Mouse (Mus musculus) embryonic facial prominence, embryonic 12.5 days (tissue): Measurements from ENCODE around the gene Pik3cb. TPM values are rescaled to one million over a fixed set of nuclear protein-coding genes. Genes with fewer than 3 reads are reported as not detected.

Source experiments
- ATAC-seq: fragments of 200-750 bp; cut with Nextera tagmentation; 2 replicates; pipeline ENCODE4 v1.8.0; 2017; ENCODE audit not compliant: insufficient number of reproducible peaks, insufficient read depth, low FRiP score, low TSS enrichment
- H3K27ac ChIP-seq: fragments of 300-500 bp; sonication (generic); 2 replicates; pipeline ENCODE4 v1.5.1; 2016; ENCODE audit warnings: mild to moderate bottlenecking
- H3K27me3 ChIP-seq: fragments of 300-500 bp; sonication (generic); 2 replicates; pipeline ENCODE4 v1.6.1; 2016; ENCODE audit warnings: mild to moderate bottlenecking, moderate library complexity
- H3K36me3 ChIP-seq: fragments of 300-500 bp; sonication (generic); 2 replicates; pipeline ENCODE4 v1.6.1; 2016; ENCODE audit warnings: mild to moderate bottlenecking
- H3K4me1 ChIP-seq: fragments of 300-500 bp; sonication (generic); 2 replicates; pipeline ENCODE4 v1.6.1; 2016
- H3K4me2 ChIP-seq: fragments of 300-500 bp; sonication (generic); replicated peaks from 2 replicates; pipeline ENCODE4 v1.6.1; 2016; ENCODE audit warnings: mild to moderate bottlenecking, moderate library complexity
- H3K4me3 ChIP-seq: fragments of 300-500 bp; sonication (generic); 2 replicates; pipeline ENCODE4 v1.5.1; 2016; ENCODE audit warnings: mild to moderate bottlenecking
- H3K9ac ChIP-seq: fragments of 300-500 bp; sonication (generic); 2 replicates; pipeline ENCODE4 v1.6.1; 2016; ENCODE audit warnings: mild to moderate bottlenecking, moderate library complexity
- H3K9me3 ChIP-seq: fragments of 300-500 bp; sonication (generic); 2 replicates; pipeline ENCODE4 v1.6.1; 2016; ENCODE audit warnings: mild to moderate bottlenecking, moderate library complexity
- WGBS: fragments of 180-500 bp; shearing (Covaris S2); methylation state at CpG from one replicate; pipeline ENCODE4 v1.1.7; 2016; 5-methylcytosine and 5-hydroxymethylcytosine counted together
- polyA plus RNA-seq: library from polyadenylated mRNA; unstranded; fragments of >200 nt; fragmentation: Nextera tagmentation; extraction: Ambion mirVana; gene quantifications from 2 replicates; pipeline ENCODE4 v1.2.1, GENCODE M21; 2016

The Pik3cb gene
- polyA plus RNA-seq, 1 experiment from 2014 or later = 2.5 TPM

DNA sequence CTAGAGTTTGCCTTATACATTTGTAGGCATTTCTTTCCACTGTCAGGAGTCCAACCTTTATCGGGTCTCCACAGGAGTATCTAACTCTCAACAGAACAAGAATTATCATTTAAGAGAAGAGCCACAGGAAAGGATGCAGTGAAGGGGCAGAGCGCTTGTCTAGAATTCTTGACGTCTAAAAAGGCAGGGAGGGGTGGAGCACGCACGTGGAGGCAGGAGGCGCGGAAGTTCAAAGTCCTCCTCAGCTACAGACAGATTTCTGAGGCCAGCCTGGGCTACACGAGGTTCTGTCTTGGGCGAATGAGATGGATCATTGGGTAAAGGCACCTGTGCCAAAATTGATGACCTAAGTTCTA lies 23.7 kb upstream of the Pik3cb start:
- H3K27ac ChIP-seq = no peak overlapping the region
- H3K4me1 ChIP-seq = 0 out of 2 replicates have a peak, but pooled peaks cover 9% of the 10 kb centered on the region
- no peak overlapping the region for H3K4me2 ChIP-seq
- no peaks in the 10 kb centered on the region for H3K36me3 ChIP-seq
- no peak overlapping the region for H3K9ac ChIP-seq
- ATAC-seq = no peak
- H3K4me3 ChIP-seq = no peak overlapping the region
- WGBS = 57% methylated on average over 9 of the region's 9 CpGs
- no peaks in the 10 kb centered on the region for H3K9me3 ChIP-seq
- no peaks in the 10 kb centered on the region for H3K27me3 ChIP-seq

DNA sequence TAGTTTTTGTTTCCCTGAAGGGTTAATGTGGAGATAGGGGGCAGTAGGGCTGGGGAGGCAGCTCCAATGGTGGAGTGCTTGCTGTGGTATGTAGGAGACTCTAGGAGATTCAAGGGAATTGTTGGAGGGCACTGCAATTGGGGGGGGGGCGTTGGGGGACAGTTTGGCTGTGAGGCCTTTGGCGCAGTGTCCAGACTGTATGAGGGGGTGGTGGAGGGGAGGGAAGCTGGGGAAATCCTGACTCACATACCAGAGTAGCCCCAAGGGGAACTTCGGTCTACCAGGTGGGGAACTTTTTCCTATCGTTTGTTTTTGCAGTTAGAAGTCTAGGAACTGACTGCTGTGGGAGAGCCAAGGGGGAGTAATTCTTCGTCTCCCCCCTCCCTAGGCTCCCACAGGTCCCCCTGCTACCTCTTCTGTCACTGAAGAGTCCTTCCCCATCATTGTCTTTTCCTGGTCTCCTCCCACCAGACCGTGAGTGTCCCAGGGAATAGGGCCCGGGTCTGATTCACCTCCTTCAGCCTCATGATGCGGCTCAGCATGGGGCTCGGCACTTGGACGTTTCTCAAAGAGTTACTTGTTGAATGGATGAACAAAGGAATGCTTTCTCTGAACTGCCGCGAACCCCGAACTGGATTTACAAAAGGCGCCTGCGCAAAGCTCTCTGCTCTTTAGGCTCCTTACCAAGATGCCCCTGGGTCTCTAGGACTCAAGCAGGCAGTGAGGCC lies 23.2 kb upstream of the Pik3cb start:
- 6% methylated on average over 15 of the region's 15 CpGs for WGBS
- Histone ChIP-seq H3K4me2 (peak overlapping the region; percentile 29), H3K36me3 (no peaks in the 10 kb centered on the region), H3K27me3 (no peaks in the 10 kb centered on the region), H3K4me1 (0 out of 2 replicates have a peak, but pooled peaks cover 9% of the 10 kb centered on the region), H3K9me3 (no peaks in the 10 kb centered on the region), H3K27ac (peak overlapping the region; percentile 54), H3K9ac (no peak overlapping the region), H3K4me3 (no peak overlapping the region)
- no peak for ATAC-seq

DNA sequence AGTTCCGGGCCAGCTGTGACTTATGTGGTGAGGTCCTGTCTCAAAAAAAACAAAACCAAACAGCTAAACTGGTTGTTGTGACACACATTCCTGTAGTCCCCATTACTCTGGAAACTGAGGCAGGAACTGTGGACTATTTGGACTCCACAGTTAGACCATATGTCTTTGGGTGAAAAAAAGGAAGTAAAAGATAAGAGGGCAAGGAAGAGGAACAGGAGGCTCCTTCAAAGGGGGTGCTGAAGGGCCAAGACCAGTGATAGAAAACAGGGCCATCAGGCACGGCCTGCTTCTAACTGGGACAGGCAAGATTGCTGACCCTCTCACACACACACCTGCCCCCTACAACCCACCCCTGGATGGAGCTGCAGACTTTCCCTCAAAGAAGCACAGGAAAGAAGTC lies 22.4 kb upstream of the Pik3cb start:
- WGBS = 84% methylated on average over 2 of the region's 2 CpGs
- Histone ChIP-seq H3K4me2 (no peak overlapping the region), H3K4me1 (0 out of 2 replicates have a peak, but pooled peaks cover 9% of the 10 kb centered on the region), H3K36me3 (no peaks in the 10 kb centered on the region), H3K9ac (no peak overlapping the region), H3K27ac (no peak overlapping the region), H3K4me3 (no peak overlapping the region), H3K27me3 (no peaks in the 10 kb centered on the region), H3K9me3 (no peaks in the 10 kb centered on the region)
- no peak for ATAC-seq

DNA sequence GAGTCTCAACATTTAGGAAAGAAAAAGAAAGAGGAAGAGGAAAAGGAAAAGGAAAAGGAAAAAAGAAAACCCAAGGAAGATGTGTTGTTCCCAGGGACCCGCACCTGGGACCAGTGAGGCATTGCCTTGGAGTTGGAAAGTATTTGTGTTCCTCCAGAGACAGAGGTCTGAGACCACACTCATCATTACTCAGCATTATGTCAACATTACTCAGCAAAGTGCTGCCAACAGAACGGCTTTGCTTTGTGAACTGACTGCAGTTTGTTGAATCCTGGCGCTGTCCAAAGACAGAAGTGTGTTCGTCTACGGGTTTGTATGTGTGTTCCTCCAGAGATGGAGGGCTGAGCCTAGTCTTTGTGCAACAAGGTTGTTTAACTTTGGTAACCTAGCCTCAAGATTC lies 20.4 kb upstream of the Pik3cb start:
- WGBS = 91% methylated on average over 5 of the region's 5 CpGs

DNA sequence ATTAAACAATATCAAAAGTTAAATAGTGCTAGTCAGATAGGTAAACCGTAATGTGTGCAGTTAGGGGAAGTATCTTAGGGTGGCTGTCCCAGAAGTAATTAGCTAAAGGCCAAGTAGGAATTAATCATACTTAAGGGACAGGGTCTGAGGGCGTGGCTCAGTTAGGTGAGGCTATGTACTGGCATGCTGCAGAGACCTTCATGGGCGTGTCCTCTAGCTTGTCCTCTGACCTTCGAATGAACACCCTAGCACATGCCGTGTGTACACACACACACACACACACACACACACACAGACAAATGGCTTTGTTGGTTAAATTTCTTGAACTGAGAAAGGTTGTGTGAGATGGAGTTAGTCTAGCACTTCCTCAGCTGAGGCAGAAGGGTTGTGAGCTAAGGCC lies 19.5 kb upstream of the Pik3cb start:
- 0 out of 2 replicates have a peak, but pooled peaks cover 7% of the 10 kb centered on the region for H3K4me1 ChIP-seq
- no peak for ATAC-seq
- WGBS = 84% methylated on average over 5 of the region's 5 CpGs

More for the DNA sequence above, 20.4 kb upstream of the Pik3cb start:
- no peak overlapping the region for H3K4me2 ChIP-seq
- no peaks in the 10 kb centered on the region for H3K9me3 ChIP-seq
- 0 out of 2 replicates have a peak, but pooled peaks cover 9% of the 10 kb centered on the region for H3K4me1 ChIP-seq
- H3K4me3 ChIP-seq = no peak overlapping the region
- no peak for ATAC-seq
- H3K27me3 ChIP-seq = no peaks in the 10 kb centered on the region
- H3K9ac ChIP-seq = no peak overlapping the region
- H3K36me3 ChIP-seq = no peaks in the 10 kb centered on the region
- no peak overlapping the region for H3K27ac ChIP-seq

DNA sequence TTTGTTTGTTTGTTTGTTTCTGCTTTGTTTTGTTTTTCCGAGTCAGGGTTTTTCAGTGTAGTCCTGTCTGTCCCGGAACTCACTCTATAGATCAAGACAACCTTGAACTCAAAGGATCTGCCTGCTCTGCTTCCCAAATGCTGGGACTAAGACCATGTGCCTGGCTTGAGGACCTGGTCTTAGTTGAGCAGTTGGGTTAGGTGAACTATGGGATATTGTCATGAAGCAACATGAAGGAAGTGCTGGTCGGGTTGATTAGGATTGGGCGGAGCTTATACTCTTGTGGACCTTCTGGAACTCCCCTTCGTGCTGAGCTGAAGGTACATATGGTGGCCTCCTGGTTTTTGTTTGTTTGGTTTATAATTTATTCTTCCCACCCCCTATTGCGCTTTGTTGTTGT lies 18.3 kb upstream of the Pik3cb start:
- no peak overlapping the region for H3K27ac ChIP-seq
- no peaks in the 10 kb centered on the region for H3K36me3 ChIP-seq
- no peaks in the 10 kb centered on the region for H3K27me3 ChIP-seq
- H3K4me3 ChIP-seq = no peak overlapping the region
- WGBS = 86% methylated on average over 6 of the region's 6 CpGs
- 0 out of 2 replicates have a peak, but pooled peaks cover 4% of the 10 kb centered on the region for H3K4me1 ChIP-seq
- ATAC-seq = no peak
- no peaks in the 10 kb centered on the region for H3K9me3 ChIP-seq
- no peak overlapping the region for H3K4me2 ChIP-seq
- no peak overlapping the region for H3K9ac ChIP-seq

More for the DNA sequence above, 19.5 kb upstream of the Pik3cb start:
- no peak overlapping the region for H3K27ac ChIP-seq
- no peaks in the 10 kb centered on the region for H3K27me3 ChIP-seq
- no peak overlapping the region for H3K9ac ChIP-seq
- H3K36me3 ChIP-seq = no peaks in the 10 kb centered on the region
- no peak overlapping the region for H3K4me2 ChIP-seq
- no peaks in the 10 kb centered on the region for H3K9me3 ChIP-seq
- no peak overlapping the region for H3K4me3 ChIP-seq

DNA sequence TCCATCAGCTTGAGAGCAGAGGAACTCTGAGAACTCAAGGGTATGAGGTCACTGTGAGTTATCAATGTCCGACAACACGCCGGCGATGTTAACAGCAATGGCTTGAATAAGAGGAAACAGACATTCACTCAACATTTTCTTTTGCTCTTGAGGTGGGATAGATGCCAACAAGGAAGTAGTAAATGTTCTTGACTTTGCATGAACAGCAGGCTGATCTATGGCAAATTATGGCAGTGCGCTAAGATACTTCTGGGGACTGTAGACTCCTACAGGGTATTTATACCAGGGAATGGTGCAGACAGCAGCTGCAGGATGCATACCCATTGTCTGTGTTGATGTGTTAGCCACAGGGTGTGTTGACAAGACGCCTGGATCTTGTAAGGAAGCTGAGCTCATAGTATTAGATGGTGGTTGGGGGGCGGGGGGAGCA lies 17.8 kb upstream of the Pik3cb start:
- ATAC-seq = no peak
- 80% methylated on average over 7 of the region's 7 CpGs for WGBS
- no peaks in the 10 kb centered on the region for H3K36me3 ChIP-seq
- H3K4me2 ChIP-seq = no peak overlapping the region
- H3K4me1 ChIP-seq = no peaks in the 10 kb centered on the region
- no peak overlapping the region for H3K9ac ChIP-seq
- H3K4me3 ChIP-seq = no peak overlapping the region
- no peaks in the 10 kb centered on the region for H3K9me3 ChIP-seq
- no peaks in the 10 kb centered on the region for H3K27me3 ChIP-seq
- no peak overlapping the region for H3K27ac ChIP-seq

DNA sequence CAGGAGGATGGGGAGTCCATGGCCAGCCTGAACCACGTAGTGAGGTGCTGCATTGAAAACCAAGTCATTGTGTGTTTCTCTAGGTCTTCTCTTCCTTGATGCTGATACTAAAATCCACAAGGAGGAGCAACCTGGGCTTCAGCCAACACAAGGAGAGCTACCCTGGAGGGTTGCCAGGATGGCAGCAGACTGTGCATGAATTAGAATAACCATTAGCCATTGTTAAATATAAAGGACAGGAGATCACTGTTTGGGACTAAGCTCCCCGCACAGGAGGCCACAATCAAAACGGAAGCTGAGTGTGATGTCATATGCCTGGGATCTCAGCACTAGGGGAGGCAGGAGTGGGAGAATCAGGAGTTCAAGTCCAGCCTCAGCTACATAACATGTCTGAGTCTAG lies 13.2 kb upstream of the Pik3cb start:
- Histone ChIP-seq H3K9ac (no peak overlapping the region), H3K27ac (no peak overlapping the region), H3K36me3 (no peaks in the 10 kb centered on the region), H3K4me3 (no peak overlapping the region), H3K9me3 (no peaks in the 10 kb centered on the region), H3K27me3 (no peaks in the 10 kb centered on the region), H3K4me2 (no peak overlapping the region), H3K4me1 (no peaks in the 10 kb centered on the region)
- no peak for ATAC-seq
- WGBS = 42% methylated on average over 3 of the region's 3 CpGs

DNA sequence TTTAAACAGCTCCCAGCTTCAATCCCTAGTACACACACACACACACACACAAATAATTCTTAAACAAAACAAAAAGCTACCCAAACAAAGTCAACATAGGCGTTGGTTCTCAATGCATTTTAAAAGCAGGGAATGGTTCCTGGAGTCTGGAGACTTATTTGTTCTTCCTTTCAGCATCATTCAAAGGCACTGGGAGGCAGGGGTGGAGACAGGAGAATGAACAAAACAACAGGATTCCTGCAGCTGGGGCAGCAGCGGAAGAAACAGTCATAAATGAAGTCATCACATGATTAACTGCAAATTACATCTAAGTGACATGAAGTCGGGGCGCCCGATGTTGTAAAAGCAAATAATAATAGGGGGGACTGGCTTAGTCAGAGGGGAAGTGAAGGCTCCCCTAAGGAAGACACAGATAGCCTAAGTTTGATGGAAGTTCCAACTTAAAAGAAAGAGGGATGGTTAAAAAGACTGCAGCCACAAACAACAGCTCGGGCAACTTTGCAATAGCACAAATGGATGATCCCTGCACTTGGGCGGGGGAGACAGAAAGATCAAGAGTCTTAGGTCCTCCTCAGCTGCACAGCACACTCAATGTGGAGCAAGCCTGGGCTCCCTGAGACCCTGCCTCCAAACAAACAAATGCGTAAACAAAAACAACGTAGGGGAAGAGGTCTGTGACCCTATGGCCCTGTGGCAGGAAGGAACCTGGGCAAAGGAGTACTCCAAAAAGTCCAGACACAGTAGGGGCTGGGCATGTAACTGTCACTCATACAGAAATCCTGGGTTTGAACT lies 12.5 kb upstream of the Pik3cb start:
- 50% methylated on average over 9 of the region's 9 CpGs for WGBS
- Histone ChIP-seq H3K4me1 (no peaks in the 10 kb centered on the region), H3K9ac (no peak overlapping the region), H3K27ac (no peak overlapping the region), H3K4me3 (no peak overlapping the region), H3K4me2 (no peak overlapping the region), H3K27me3 (no peaks in the 10 kb centered on the region), H3K36me3 (no peaks in the 10 kb centered on the region), H3K9me3 (no peaks in the 10 kb centered on the region)
- no peak for ATAC-seq

DNA sequence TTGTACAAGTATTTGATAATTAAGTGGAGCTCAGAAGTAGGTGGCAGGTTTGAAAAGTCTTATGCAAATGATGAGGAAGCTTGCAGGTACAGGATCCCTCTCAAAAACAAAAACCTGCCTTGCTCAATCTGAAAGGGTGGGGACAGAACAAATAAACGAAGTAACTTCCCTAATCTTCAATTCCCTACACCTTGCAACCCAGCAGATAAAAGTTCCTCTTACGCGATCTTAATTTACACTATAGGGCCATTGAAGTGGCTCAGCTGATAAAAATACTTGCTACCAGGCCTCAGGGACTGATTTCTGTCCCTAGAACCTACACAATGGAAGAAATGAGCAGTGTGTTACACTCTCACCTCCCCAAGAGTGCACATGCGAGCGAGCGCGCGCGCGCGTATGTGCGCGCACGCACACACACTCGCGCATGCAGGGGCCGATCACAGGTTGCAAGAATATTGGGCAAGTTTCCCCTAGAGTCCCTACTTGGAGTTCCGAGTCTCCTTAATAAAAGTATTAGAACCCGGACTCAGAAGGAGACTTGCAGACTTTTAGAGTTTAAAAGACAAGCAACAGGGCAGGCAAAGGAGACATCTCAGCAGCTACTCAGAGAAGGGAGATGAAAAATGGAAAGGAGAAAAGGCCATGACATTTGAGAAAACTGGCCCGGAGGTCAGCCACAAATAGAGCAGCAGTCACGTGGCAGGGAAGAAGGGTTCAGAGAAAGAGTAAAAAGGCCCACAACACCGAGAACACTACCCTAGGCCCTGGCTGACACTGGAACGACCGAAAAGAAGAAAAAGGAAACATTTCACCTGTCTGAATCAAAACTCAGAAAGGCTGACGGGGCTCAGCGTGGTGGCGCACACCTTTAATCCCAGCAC lies 6.7 kb upstream of the Pik3cb start:
- Histone ChIP-seq H3K4me2 (no peak overlapping the region), H3K4me1 (no peaks in the 10 kb centered on the region), H3K36me3 (no peaks in the 10 kb centered on the region), H3K27ac (no peak overlapping the region), H3K9ac (no peak overlapping the region), H3K4me3 (no peak overlapping the region), H3K9me3 (no peaks in the 10 kb centered on the region), H3K27me3 (0 out of 2 replicates have a peak, but pooled peaks cover 3% of the 10 kb centered on the region)
- WGBS = 85% methylated on average over 27 of the region's 27 CpGs
- no peak for ATAC-seq

DNA sequence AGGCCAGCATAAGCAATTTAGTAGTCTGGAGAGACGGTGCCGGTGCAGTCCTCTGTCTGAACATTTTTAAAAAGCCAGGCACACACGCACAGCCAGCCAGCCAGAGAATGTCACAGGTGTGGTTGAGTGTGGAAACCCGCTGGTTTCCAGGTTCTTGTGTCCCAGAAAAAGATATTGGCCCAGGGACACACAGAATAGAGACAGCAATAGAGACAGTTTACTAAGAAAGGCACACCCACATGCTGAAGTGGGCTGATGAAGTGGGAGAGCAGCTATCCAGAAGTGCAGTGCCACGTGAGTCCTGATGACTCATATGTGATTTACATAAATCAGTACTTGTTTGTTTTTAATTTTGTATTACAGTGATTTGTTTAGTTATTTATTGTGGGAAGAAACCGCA lies 5.3 kb upstream of the Pik3cb start:
- no peaks in the 10 kb centered on the region for H3K36me3 ChIP-seq
- WGBS = 57% methylated on average over 6 of the region's 6 CpGs
- no peak overlapping the region for H3K27ac ChIP-seq
- no peaks in the 10 kb centered on the region for H3K4me1 ChIP-seq
- H3K4me3 ChIP-seq = no peak overlapping the region
- H3K4me2 ChIP-seq = no peak overlapping the region
- ATAC-seq = no peak
- H3K9ac ChIP-seq = no peak overlapping the region
- no peaks in the 10 kb centered on the region for H3K9me3 ChIP-seq
- 0 out of 2 replicates have a peak, but pooled peaks cover 13% of the 10 kb centered on the region for H3K27me3 ChIP-seq
